Mouse (Mus musculus) hindbrain, embryonic 15.5 days (tissue): ENCODE data around the gene Clpb. TPM values are rescaled to one million over a fixed set of nuclear protein-coding genes. Genes with fewer than 3 reads are reported as not detected.

Experiments
- ATAC-seq: fragments of 200-750 bp; cut with Nextera tagmentation; 2 replicates; pipeline ENCODE4 v1.8.0; 2017; ENCODE audit warnings: low read depth, moderate number of reproducible peaks, moderate TSS enrichment; ENCODE audit not compliant: low FRiP score
- H3K27ac ChIP-seq: fragments of 300-500 bp; sonication (generic); replicated peaks from 2 replicates; pipeline ENCODE4 v1.5.1; 2015; ENCODE audit warnings: mild to moderate bottlenecking, inconsistent platforms
- H3K27me3 ChIP-seq: fragments of 300-500 bp; sonication (generic); 2 replicates; pipeline ENCODE4 v1.6.1; 2015; ENCODE audit warnings: control low read depth, inconsistent platforms
- H3K36me3 ChIP-seq: fragments of 300-500 bp; sonication (generic); 2 replicates; pipeline ENCODE4 v1.6.1; 2015; ENCODE audit warnings: control low read depth, inconsistent platforms
- H3K4me1 ChIP-seq: fragments of 300-500 bp; sonication (generic); replicated peaks from 2 replicates; pipeline ENCODE4 v1.6.1; 2015; ENCODE audit warnings: control low read depth, inconsistent platforms
- H3K4me2 ChIP-seq: fragments of 300-500 bp; sonication (generic); 2 replicates; pipeline ENCODE4 v1.6.1; 2015; ENCODE audit warnings: moderate library complexity, mild to moderate bottlenecking, inconsistent platforms
- H3K4me3 ChIP-seq: fragments of 300-500 bp; sonication (generic); 2 replicates; pipeline ENCODE4 v1.5.1; 2015; ENCODE audit warnings: mild to moderate bottlenecking, inconsistent platforms
- H3K9ac ChIP-seq: fragments of 300-500 bp; sonication (generic); 2 replicates; pipeline ENCODE4 v1.6.1; 2015; ENCODE audit warnings: inconsistent platforms
- H3K9me3 ChIP-seq: fragments of 300-500 bp; sonication (generic); 2 replicates; pipeline ENCODE4 v1.6.1; 2016; ENCODE audit warnings: control low read depth, inconsistent platforms
- WGBS: fragments of 180-500 bp; shearing (Covaris S2); methylation state at CpG from one replicate; pipeline ENCODE4 v1.1.7; 2015; 5-methylcytosine and 5-hydroxymethylcytosine counted together
- polyA plus RNA-seq: library from polyadenylated mRNA; unstranded; fragments of >200 nt; fragmentation: Nextera tagmentation; extraction: Ambion mirVana; gene quantifications from 2 replicates; pipeline ENCODE4 v1.2.1, GENCODE M21; 2015

The Clpb gene
- polyA plus RNA-seq, 1 experiment from 2014 or later, result 43.5 TPM

GRCm38 (mm10) chr7:101679591-101679990 is 16.2 kb downstream of the Clpb start:
- ATAC-seq, result peak; percentile 90
- 15% methylated on average over 7 of the region's 7 CpGs for WGBS
- Histone ChIP-seq H3K4me3 (no peak overlapping the region), H3K27me3 (no peaks in the 10 kb centered on the region), H3K4me2 (no peak overlapping the region), H3K9ac (no peak overlapping the region), H3K27ac (no peak overlapping the region), H3K4me1 (peaks cover 41% of the 10 kb centered on the region), H3K36me3 (no peaks in the 10 kb centered on the region), H3K9me3 (no peaks in the 10 kb centered on the region)

DNA sequence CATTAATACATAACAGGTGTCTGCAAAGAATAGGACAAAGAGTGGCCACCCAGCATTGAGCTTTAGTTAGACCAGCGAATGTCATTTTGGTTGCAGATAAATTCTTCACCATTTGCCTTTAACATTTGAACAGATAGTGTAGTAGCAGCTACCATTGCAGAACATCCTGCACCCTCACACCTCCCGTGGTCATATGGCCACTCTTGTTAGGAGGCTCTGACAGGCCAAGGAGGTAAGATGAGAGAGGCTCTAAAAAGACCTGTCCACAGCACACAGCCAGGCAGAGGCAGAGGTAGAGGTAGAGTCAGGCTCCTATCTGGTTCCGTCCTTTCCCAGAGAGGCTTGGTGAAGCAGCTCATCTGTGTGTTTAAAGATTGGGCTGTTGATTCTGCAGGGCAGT is 17.5 kb downstream of the Clpb start:
- Histone ChIP-seq H3K27ac (no peak overlapping the region), H3K9ac (no peak overlapping the region), H3K27me3 (no peaks in the 10 kb centered on the region), H3K4me3 (no peak overlapping the region), H3K36me3 (no peaks in the 10 kb centered on the region), H3K9me3 (no peaks in the 10 kb centered on the region), H3K4me2 (no peak overlapping the region), H3K4me1 (peaks cover 33% of the 10 kb centered on the region)
- WGBS, result 77% methylated on average over 3 of the region's 3 CpGs
- no peak for ATAC-seq

GRCm38 (mm10) chr7:101681565-101682071 is 18.2 kb downstream of the Clpb start:
- Histone ChIP-seq H3K36me3 (no peaks in the 10 kb centered on the region), H3K4me3 (no peak overlapping the region), H3K9ac (no peak overlapping the region), H3K27me3 (no peaks in the 10 kb centered on the region), H3K9me3 (no peaks in the 10 kb centered on the region), H3K27ac (no peak overlapping the region), H3K4me1 (peaks cover 26% of the 10 kb centered on the region), H3K4me2 (no peak overlapping the region)
- 35% methylated on average over 6 of the region's 6 CpGs for WGBS
- no peak for ATAC-seq

DNA sequence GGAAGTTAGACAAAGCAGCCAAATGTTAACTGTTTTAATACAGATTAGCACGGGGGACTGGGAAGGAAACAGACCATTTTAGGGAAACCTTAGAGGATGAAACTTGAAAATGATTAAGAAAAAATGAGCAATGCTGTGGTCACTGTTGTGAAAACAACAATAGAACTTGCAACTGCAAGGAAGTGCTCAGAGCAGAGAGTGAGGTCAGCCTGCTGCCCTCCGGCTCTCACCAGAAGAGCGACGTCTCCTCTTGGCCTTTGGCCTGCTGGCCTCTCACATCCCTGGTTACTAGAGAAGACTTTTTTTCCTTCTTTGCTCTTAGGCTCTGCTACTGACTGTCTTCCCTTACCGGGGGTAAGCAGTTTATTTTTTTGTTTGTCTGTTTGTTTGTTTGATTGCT is 19.5 kb downstream of the Clpb start:
- H3K36me3 ChIP-seq, result no peaks in the 10 kb centered on the region
- peaks cover 15% of the 10 kb centered on the region for H3K4me1 ChIP-seq
- H3K9ac ChIP-seq, result no peak overlapping the region
- no peaks in the 10 kb centered on the region for H3K27me3 ChIP-seq
- no peaks in the 10 kb centered on the region for H3K9me3 ChIP-seq
- no peak overlapping the region for H3K27ac ChIP-seq
- H3K4me3 ChIP-seq, result no peak overlapping the region
- ATAC-seq, result no peak
- H3K4me2 ChIP-seq, result no peak overlapping the region
- 48% methylated on average over 5 of the region's 5 CpGs for WGBS

DNA sequence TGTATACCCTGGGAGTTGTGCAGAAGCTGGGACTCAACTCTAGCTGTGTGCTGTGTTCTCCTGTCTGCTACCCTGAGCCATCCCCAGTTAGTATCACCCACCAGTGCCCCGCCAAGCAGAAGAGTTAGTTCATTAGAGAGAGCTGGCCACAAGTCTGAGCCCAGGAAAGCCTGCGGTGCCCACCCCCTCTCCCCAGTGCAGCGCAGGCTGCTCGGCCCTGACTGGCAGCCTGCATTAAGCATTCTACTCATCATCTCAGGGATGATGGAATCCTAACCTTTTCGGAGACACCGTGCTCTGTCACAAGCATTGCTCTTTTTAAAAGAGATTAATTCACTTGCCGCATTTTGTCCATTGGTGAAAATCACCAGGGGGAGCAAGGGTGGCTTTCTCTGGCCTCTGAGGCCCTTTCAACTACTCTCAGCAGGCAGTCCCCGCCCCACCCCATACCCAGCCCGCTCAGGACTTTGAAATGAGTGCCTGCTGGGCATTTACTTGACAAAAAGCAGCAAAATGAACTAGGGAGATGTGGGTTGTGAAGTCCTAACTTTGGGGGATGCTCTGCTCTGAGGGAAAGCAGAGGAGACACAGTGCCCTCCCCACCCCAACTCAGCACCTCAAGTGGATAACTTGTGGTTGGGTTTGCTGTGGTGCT is 20.7 kb downstream of the Clpb start:
- WGBS, result 11% methylated on average over 9 of the region's 9 CpGs
- Histone ChIP-seq H3K4me1 (peaks cover 13% of the 10 kb centered on the region), H3K27ac (no peak overlapping the region), H3K27me3 (no peaks in the 10 kb centered on the region), H3K9me3 (no peaks in the 10 kb centered on the region), H3K4me2 (no peak overlapping the region), H3K4me3 (no peak overlapping the region), H3K9ac (no peak overlapping the region), H3K36me3 (0 out of 2 replicates have a peak, but pooled peaks cover 3% of the 10 kb centered on the region)
- ATAC-seq, result peak; percentile 60; the same call in 1 of the 2 replicates

GRCm38 (mm10) chr7:101684671-101685070 is 21.2 kb downstream of the Clpb start:
- H3K27ac ChIP-seq, result no peak overlapping the region
- H3K4me2 ChIP-seq, result no peak overlapping the region
- WGBS, result 36% methylated on average over 3 of the region's 3 CpGs
- H3K27me3 ChIP-seq, result no peaks in the 10 kb centered on the region
- H3K9me3 ChIP-seq, result no peaks in the 10 kb centered on the region
- no peak overlapping the region for H3K4me3 ChIP-seq
- no peak overlapping the region for H3K9ac ChIP-seq
- H3K36me3 ChIP-seq, result peaks cover 6% of the 10 kb centered on the region; the same call in 1 of the 2 replicates
- ATAC-seq, result no peak
- peaks cover 12% of the 10 kb centered on the region for H3K4me1 ChIP-seq

GRCm38 (mm10) chr7:101687144-101687543 is 23.7 kb downstream of the Clpb start:
- Histone ChIP-seq H3K4me2 (no peak overlapping the region), H3K36me3 (peaks cover 6% of the 10 kb centered on the region; the same call in 1 of the 2 replicates), H3K4me1 (peaks cover 9% of the 10 kb centered on the region), H3K27me3 (no peaks in the 10 kb centered on the region), H3K9ac (no peak overlapping the region), H3K4me3 (no peak overlapping the region), H3K9me3 (no peaks in the 10 kb centered on the region), H3K27ac (no peak overlapping the region)
- 92% methylated on average over 2 of the region's 2 CpGs for WGBS
- ATAC-seq, result no peak

- ATAC-seq, result no peak
- Histone ChIP-seq H3K4me3 (no peak overlapping the region), H3K4me1 (peaks cover 4% of the 10 kb centered on the region; the same call in 1 of the 2 replicates), H3K36me3 (peaks cover 6% of the 10 kb centered on the region; the same call in 1 of the 2 replicates), H3K4me2 (no peak overlapping the region), H3K27me3 (no peaks in the 10 kb centered on the region), H3K9ac (no peak overlapping the region), H3K27ac (no peak overlapping the region), H3K9me3 (no peaks in the 10 kb centered on the region)
- WGBS, result 64% methylated on average over 2 of the region's 2 CpGs
Observed at GRCm38 (mm10) chr7:101690471-101690870, 27.0 kb downstream of the Clpb start.

DNA sequence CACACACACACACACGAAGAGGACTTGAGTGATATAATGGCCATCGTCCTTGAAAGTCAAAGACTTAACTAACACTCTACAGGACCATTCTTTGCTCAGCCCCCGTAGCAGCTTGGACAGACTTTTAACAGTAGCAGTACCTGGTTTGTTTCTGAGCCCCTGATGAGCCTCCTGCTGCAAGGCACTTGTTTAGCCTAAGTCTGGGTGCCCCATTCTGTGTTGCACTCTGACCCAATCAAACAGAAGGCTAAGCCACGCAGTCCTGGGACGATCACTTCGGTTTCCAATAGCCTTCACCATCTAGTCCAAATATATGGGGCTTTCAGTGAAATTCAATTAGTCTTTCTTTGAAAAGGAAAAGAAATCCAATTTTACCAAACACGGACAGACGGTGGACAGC is 28.4 kb downstream of the Clpb start:
- H3K9ac ChIP-seq, result no peak overlapping the region
- no peak overlapping the region for H3K27ac ChIP-seq
- no peak overlapping the region for H3K4me2 ChIP-seq
- peaks cover 6% of the 10 kb centered on the region; the same call in 1 of the 2 replicates for H3K36me3 ChIP-seq
- ATAC-seq, result no peak
- H3K9me3 ChIP-seq, result no peaks in the 10 kb centered on the region
- 83% methylated on average over 8 of the region's 8 CpGs for WGBS
- no peak overlapping the region for H3K4me3 ChIP-seq
- peaks cover 9% of the 10 kb centered on the region; the same call in 1 of the 2 replicates for H3K4me1 ChIP-seq
- H3K27me3 ChIP-seq, result no peaks in the 10 kb centered on the region

GRCm38 (mm10) chr7:101692446-101692845 is 29.0 kb downstream of the Clpb start:
- H3K27ac ChIP-seq, result no peak overlapping the region
- H3K4me3 ChIP-seq, result no peak overlapping the region
- peaks cover 15% of the 10 kb centered on the region; the same call in 1 of the 2 replicates for H3K4me1 ChIP-seq
- H3K4me2 ChIP-seq, result no peak overlapping the region
- peaks cover 6% of the 10 kb centered on the region; the same call in 1 of the 2 replicates for H3K36me3 ChIP-seq
- H3K27me3 ChIP-seq, result no peaks in the 10 kb centered on the region
- no peaks in the 10 kb centered on the region for H3K9me3 ChIP-seq
- 56% methylated on average over 14 of the region's 14 CpGs for WGBS
- H3K9ac ChIP-seq, result no peak overlapping the region
- ATAC-seq, result no peak

DNA sequence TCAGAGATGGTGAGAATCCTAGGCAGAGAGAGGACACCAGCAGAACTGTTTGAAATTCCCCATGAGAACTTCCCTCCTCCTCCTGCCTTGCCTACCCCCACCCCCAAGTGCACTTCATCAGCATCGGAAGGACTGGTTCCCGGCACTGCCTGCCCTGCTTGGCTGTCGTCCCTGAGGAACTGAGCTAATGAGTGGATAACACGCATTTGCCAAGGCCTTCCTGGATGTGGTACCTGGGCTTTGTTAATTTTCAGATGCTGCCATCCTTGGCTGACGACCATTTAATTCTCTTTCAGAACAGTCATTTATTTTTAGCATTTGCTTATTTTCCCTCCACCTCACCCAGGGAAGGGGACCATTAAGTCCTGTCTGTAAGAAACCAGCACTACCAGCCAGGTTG is 32.0 kb downstream of the Clpb start:
- H3K4me1 ChIP-seq, result peaks cover 15% of the 10 kb centered on the region; the same call in 1 of the 2 replicates
- no peak overlapping the region for H3K9ac ChIP-seq
- no peaks in the 10 kb centered on the region for H3K9me3 ChIP-seq
- H3K36me3 ChIP-seq, result no peaks in the 10 kb centered on the region
- H3K4me3 ChIP-seq, result no peak overlapping the region
- no peaks in the 10 kb centered on the region for H3K27me3 ChIP-seq
- 57% methylated on average over 5 of the region's 5 CpGs for WGBS
- H3K4me2 ChIP-seq, result no peak overlapping the region
- ATAC-seq, result no peak; the same call in 1 of the 2 replicates
- H3K27ac ChIP-seq, result no peak overlapping the region

- Histone ChIP-seq H3K9ac (no peak overlapping the region), H3K27me3 (no peaks in the 10 kb centered on the region), H3K4me3 (no peak overlapping the region), H3K9me3 (no peaks in the 10 kb centered on the region), H3K27ac (no peak overlapping the region), H3K4me1 (peaks cover 15% of the 10 kb centered on the region; the same call in 1 of the 2 replicates), H3K36me3 (no peaks in the 10 kb centered on the region), H3K4me2 (no peak overlapping the region)
- peak; percentile 57; the same call in 1 of the 2 replicates for ATAC-seq
- WGBS, result 56% methylated on average over 10 of the region's 10 CpGs
Observed at GRCm38 (mm10) chr7:101696931-101697723, 33.7 kb downstream of the Clpb start.
